Mouse (Mus musculus) 3134 (cell line): ENCODE results near the gene Txndc2.

ENCODE experiments used
- DNase-seq: peaks from one replicate; pipeline ENCODE4 v3.0.0-alpha.2; 2011; ENCODE audit warnings: low spot score; ENCODE audit not compliant: insufficient read length; ENCODE audit errors: extremely low read depth

Txndc2 gene

GRCm38 (mm10) chr17:65613463-65614412, 28.2 kb downstream of the Txndc2 start, which contains the start of gene Vapa:
Gene Vapa, minus strand, starts transcription at chr17:65613555.
- peak; percentile 100 for DNase-seq

DNA sequence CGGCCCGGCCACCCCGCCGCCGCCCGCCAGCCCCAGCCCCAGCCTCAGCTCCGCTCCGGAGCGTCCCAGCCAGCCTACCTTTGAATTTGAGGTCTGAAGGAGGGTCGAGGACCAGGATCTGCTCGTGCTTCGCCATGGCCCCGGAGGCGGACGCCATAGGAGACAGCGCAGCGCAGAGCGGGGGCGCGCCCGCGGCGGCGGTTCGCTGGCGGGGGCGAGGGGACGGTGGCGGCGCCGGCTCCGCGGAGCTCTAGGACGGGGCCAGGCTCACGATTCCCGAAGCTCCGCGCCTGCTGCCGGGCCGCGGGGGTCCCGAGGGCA, 28.9 kb downstream of the Txndc2 start:
- DNase-seq, result no peak

DNA sequence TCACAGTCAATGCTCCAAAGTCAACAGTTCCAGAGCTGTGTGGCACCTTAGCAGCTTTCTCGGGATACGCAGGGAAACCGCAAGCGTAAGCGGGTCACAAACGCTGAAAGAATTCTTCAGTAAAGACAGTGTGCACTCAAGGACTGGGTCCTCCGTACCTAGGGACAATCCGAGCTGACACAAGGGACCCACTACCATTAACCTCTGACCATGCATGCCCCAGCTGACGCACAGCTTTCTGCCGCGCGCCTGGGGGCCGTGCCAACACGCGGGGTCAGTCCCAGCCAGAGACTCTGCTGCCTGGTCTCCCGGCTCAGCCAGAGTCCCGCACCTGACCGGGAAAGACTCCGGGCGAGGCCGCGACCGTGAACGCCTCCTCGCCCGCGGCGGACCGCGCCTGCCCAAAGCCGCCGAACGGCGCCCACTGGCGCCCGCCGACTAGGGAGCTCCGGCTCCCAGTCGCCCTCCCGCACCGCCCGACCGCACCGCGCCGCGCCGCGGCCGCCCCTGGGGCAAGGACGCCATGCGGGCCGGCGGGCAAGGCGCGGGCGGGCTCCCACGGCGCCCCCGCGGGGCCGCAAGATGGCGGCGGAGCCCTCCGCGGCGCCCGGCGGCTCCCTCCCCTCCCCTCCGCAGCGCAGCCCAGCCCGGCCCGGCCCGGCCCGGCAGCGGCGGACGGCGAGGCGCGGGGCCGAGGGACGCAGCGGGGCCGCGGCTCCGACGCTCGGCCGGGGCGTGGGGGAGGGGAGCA, 29.4 kb downstream of the Txndc2 start:
- peak; percentile 61 for DNase-seq

- no peak for DNase-seq
These were observed 30.2 kb downstream of the Txndc2 start for GRCm38 (mm10) chr17:65611721-65612120.

- no peak for DNase-seq
These were observed 33.2 kb downstream of the Txndc2 start for GRCm38 (mm10) chr17:65608743-65609142.

DNA sequence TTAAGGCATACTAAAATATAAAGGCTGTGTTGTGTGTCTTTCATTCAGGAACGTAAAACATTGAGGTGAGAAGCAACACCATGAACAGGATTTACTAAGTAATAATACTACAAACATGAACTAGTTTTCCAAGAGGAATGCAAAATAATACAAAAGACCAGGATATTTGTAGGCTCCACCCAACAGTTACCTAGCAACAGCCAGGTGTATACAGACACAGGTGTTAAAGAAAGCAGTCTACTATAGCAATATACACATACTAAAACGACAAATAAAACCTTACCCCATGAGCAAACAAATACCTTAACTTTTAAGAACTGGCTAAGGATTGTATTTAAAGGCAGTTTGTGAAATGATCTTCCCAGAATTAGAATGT, 33.7 kb downstream of the Txndc2 start:
- no peak for DNase-seq

DNA sequence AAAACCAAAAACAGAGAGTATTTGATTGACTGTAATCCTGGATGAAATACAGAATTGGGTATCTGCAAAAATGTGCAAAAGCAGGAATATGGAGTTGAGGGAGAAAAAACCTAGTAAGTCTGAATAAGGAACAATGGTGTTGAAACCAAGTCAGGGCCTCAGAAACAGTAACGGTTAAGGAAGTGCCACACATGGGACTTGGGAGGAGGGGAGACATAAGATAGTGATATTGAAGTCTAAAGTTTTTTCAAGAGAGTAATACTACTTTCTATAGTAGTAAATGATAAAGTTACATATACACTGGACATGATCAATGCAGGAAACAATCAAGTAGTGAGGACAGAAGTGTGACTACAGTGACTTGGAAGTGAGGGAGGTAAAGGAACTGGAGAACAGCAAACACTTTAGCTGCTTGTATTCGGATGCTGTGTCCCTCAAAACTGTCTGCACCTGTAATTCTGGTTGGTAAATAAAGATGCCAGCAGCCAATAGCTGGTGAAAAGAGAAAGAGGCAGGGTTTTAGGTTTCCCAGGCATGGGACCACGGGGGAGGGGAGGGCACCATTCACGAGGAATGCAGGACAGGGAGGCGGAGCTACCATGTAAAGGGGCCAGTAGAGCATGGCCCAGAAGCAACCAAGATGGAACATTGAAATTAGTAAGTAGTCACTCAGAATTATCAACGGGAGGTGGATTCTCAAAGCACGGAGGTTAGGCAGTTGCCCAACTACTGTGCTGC, 34.2 kb downstream of the Txndc2 start:
- no peak for DNase-seq

DNA sequence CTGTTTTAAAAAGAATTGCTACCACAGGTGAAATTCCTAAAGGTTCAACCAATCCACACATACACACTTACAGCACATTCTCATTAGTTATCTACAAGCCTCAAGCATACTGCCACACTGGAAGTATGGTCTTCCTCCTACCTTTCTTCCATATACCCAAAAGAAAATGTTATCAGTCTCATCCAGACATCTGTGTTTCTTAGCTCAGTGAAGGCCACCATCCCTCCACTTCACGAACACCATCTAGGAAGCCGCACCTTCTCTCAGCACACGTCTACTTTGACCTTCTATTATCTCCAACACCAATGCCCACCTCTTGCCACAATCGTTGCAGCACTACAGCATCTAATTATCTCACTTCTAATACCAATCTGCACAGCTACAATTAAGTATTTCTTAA, 36.0 kb downstream of the Txndc2 start:
- DNase-seq, result no peak

DNA sequence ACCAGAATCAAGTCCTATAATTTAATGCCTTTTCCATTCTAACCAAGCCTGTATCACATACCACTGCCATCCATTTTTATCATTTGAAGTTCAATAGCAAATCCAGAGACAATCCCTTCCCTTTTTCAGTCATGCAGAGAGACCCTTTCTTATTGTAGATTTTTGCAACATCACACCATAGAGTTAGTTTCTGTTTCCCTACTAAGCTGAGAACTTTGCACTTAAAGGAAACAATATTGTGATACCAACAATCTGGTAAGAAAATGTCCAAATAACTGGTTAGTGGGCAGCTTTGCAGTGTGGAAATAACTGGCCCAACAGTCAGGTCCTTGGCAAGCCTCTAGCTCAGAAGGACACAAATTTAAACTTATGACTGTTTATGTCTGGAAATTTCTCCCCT, 37.1 kb downstream of the Txndc2 start:
- DNase-seq, result no peak

GRCm38 (mm10) chr17:65604315-65604714, 37.7 kb downstream of the Txndc2 start:
- no peak for DNase-seq

DNA sequence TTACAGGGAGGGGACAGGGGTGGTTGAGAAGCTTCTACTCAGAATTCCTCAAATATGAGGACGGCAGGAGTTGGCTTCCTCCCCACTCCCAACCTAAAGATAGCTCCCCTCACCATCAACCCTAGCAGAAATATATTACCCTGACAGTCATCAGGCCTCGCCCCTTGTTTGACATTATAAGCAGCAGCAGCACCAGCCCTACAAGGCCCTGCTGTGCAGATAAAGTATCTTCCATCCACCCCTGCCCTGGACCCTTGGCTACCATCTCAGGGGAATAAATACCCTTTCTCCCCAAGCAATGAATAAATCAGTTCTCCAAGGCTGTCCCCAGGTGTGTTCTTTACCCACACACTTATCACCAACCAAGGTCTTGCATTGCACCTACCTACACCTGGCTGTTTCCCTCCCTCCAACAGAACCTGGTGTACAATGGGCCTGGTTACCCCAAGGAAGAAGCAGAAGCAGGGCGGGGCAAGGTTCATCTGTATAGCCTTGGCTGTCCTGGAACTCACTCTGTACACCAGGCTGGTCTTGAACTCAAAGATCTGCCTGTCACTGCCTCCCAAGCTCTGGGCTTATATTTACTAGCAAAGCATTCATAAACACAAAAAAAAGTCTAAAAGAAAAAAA, 44.0 kb downstream of the Txndc2 start:
- no peak for DNase-seq

DNA sequence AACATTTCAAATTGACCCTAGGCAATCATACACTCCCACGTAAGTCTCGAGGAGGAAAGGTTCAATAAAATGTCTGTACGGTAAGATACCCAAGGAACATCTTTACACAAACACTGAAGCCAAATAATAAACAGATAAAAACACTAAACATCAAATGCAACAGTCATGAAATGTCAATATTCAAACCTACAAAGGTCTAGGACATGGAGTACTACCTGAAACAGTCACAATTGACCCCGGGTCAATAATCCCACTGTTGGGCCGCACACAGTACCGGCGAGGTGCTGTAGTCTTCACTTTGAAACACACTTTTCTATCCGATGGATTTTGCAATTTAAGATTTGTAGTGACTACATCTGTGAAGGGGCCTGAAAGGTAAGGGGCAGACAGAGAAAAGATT, 47.3 kb downstream of the Txndc2 start:
- no peak for DNase-seq
